Mouse (Mus musculus) colon, adult 2 months (tissue): ENCODE data around the gene Usp36. TPM values are rescaled to one million over a fixed set of nuclear protein-coding genes. Genes with fewer than 3 reads are reported as not detected.

ENCODE experiments used
- polyA plus RNA-seq: library from polyadenylated mRNA; depleted of rRNA; stranded (reverse); fragments of >200 nt; gene quantifications from 2 replicates; pipeline ENCODE4 v1.2.3, GENCODE M21; 2012; rRNA removed

The Usp36 gene
- polyA plus RNA-seq, result 14.0 and 22.6 TPM in 2 replicates

DNA sequence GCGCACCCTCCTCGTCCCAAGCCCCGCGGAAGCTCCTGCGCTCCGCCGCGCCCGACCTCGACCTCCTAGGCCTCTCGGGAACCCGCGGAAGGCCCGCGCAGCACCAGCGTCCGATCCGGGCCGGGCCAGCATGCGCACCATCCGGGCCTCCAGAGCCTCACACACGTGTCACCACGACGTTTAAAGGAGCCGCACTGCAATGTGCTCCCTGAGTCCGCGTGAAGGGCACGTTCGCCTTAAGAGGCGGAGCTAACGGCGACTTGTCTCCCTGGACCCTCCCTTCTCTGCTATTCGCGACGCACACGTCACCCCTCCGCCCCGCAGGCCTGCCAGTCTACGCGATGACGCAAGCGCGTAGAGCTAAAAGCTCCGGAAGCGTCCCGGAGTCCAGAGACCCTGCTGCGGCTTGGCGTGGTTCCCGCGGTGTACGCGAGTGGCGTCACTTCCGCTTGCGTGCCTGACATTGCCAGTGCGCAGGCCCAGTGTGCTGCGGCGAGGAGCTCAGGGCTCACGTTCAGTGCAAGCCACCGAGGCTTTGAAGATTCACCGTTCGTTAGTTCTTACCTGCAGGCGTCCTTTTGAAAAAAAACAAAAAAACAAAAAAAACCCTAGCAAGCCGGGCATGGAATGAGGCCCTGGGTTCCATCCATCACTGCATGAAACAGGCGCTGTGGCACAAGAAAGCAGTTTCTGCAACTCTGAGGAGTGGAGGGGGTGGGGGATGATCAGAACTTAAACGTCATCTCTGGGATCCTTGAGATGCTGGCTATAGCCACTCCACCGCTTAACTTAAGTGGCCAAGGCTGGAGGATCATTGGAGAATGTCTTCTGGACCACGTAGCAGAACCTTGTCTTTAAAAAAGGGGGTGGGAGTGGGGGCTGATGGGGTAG, at the start of gene Usp36:
Gene Usp36 (minus strand): TSS at position 246 of the 891 bp plus-strand sequence.

DNA sequence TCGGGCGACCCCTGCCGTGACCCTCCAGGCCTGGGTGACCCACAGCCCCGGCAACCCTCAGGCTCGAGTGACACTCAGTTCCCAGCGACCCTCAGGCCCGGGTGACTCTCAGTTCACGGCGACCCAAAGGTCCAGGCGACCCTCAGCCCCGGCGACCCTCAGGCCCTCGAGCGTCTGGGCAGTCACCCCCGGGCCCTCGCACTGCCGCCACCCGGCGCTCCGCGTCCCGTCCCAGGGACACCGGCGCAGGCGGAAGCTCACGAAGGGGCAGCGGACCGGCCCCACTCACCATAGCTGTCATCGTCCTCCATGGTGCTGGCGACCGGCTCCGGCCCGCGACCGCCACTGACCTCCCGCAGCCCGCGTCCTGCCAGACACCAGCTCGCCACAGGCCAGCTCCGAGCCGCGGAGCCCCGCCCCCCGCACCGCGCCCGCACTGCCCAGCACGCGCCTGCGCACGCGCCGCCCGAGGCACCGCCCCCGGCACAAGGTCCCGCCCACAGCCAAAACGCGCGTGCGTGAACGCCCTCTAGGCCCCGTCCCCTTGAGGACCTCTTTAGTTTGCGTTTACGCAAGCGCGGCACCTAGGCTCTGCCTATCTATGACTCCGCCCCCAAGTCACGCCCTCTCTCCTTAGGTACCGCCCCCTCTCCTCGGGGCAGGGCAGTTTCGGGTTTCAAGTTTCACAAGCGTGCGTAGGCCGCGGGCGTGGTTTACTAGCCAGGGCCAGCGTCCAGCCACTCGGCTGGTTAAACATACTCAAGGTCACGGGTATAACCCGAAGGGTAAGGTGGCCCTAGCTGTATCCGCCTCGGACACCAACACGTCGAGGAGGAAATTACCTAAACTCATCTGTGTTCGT, 41.7 kb downstream of the Usp36 start, which contains the start of gene Cyth1:
Gene Cyth1 (minus strand): TSS at position 443 of the 862 bp plus-strand sequence.

Other genes starting within 250 kb of the Usp36 start
- 0.05 and 0.06 TPM in 2 replicates for gene Dnah17, start 159.6 kb downstream of the Usp36 start, polyA plus RNA-seq
- 27.0 and 28.0 TPM in 2 replicates for gene Cyth1, start 41.7 kb downstream of the Usp36 start, polyA plus RNA-seq
- gene Cep295nl, start 52.3 kb upstream of the Usp36 start, polyA plus RNA-seq, result 0.07 and 0.20 TPM in 2 replicates
- gene Timp2, start 65.5 kb upstream of the Usp36 start, polyA plus RNA-seq, result 102 TPM in 2 replicates
- gene Lgals3bp, start 111.8 kb upstream of the Usp36 start, polyA plus RNA-seq, result 251 and 312 TPM in 2 replicates
- 251 and 300 TPM in 2 replicates for gene Cant1, start 128.8 kb upstream of the Usp36 start, polyA plus RNA-seq
- 10.2 and 10.5 TPM in 2 replicates for gene C1qtnf1, start 138.0 kb upstream of the Usp36 start, polyA plus RNA-seq
- gene Engase, start 186.6 kb upstream of the Usp36 start, polyA plus RNA-seq, result 32.4 and 44.6 TPM in 2 replicates